Mouse (Mus musculus) midbrain, embryonic 15.5 days (tissue): ENCODE measurements around the gene Kbtbd4. TPM values are rescaled to one million over a fixed set of nuclear protein-coding genes. Genes with fewer than 3 reads are reported as not detected.

Experiments used
- ATAC-seq: fragments of 200-750 bp; cut with Nextera tagmentation; replicated peaks from 2 replicates; pipeline ENCODE4 v1.8.0; 2017; ENCODE audit warnings: moderate TSS enrichment
- H3K27ac ChIP-seq: fragments of 300-500 bp; sonication (generic); 2 replicates; pipeline ENCODE4 v1.5.1; 2015; ENCODE audit warnings: mild to moderate bottlenecking, inconsistent platforms
- H3K27me3 ChIP-seq: fragments of 300-500 bp; sonication (generic); replicated peaks from 2 replicates; pipeline ENCODE4 v1.6.1; 2015; ENCODE audit warnings: inconsistent platforms
- H3K36me3 ChIP-seq: fragments of 300-500 bp; sonication (generic); replicated peaks from 2 replicates; pipeline ENCODE4 v1.6.1; 2015; ENCODE audit warnings: inconsistent platforms
- H3K4me1 ChIP-seq: fragments of 300-500 bp; sonication (generic); 2 replicates; pipeline ENCODE4 v1.6.1; 2015; ENCODE audit warnings: inconsistent platforms
- H3K4me2 ChIP-seq: fragments of 300-500 bp; sonication (generic); 2 replicates; pipeline ENCODE4 v1.6.1; 2015; ENCODE audit warnings: inconsistent platforms, mild to moderate bottlenecking, moderate library complexity
- H3K4me3 ChIP-seq: fragments of 300-500 bp; sonication (generic); 2 replicates; pipeline ENCODE4 v1.5.1; 2015; ENCODE audit warnings: mild to moderate bottlenecking, inconsistent platforms
- H3K9ac ChIP-seq: fragments of 300-500 bp; sonication (generic); 2 replicates; pipeline ENCODE4 v1.6.1; 2015; ENCODE audit warnings: mild to moderate bottlenecking, inconsistent platforms
- H3K9me3 ChIP-seq: fragments of 300-500 bp; sonication (generic); 2 replicates; pipeline ENCODE4 v1.6.1; 2016; ENCODE audit warnings: inconsistent platforms
- WGBS: fragments of 180-500 bp; shearing (Covaris S2); methylation state at CpG from one replicate; pipeline ENCODE4 v1.1.7; 2015; ENCODE audit warnings: mixed read lengths; 5-methylcytosine and 5-hydroxymethylcytosine counted together
- polyA plus RNA-seq: library from polyadenylated mRNA; unstranded; fragments of >200 nt; fragmentation: Nextera tagmentation; extraction: Ambion mirVana; gene quantifications from 2 replicates; pipeline ENCODE4 v1.2.1, GENCODE M21; 2015

The Kbtbd4 gene
- polyA plus RNA-seq, 1 experiment from 2014 or later, result 71.1 TPM

- H3K4me1 ChIP-seq, result peaks cover 40% of the 10 kb centered on the region
- H3K27ac ChIP-seq, result peak within 1 kb of the TSS; percentile 96
- ATAC-seq, result peak; percentile 96
- WGBS, result under 1% methylated on average over 104 of the region's 113 CpGs
- H3K36me3 ChIP-seq, result no peaks in the 10 kb centered on the region
- peak within 1 kb of the TSS; percentile 94 for H3K9ac ChIP-seq
- H3K4me2 ChIP-seq, result peak within 1 kb of the TSS; percentile 76
- H3K9me3 ChIP-seq, result no peaks in the 10 kb centered on the region
- peak within 1 kb of the TSS; percentile 87 for H3K4me3 ChIP-seq
- H3K27me3 ChIP-seq, result no peaks in the 10 kb centered on the region
These were observed 36.0 kb downstream of the Kbtbd4 start, which contains the start of gene Celf1 for GRCm38 (mm10) chr2:90940233-90941229. Gene Celf1, plus strand, starts transcription at chr2:90940382.

GRCm38 (mm10) chr2:90941744-90942143 is 37.2 kb downstream of the Kbtbd4 start:
- peaks cover 41% of the 10 kb centered on the region for H3K4me1 ChIP-seq
- peak overlapping the region; percentile 76 for H3K4me2 ChIP-seq
- 36% methylated on average over 2 of the region's 2 CpGs for WGBS
- no peak for ATAC-seq
- no peak overlapping the region for H3K9ac ChIP-seq
- no peaks in the 10 kb centered on the region for H3K36me3 ChIP-seq
- no peaks in the 10 kb centered on the region for H3K27me3 ChIP-seq
- peak overlapping the region; percentile 87 for H3K4me3 ChIP-seq
- no peak overlapping the region for H3K27ac ChIP-seq
- no peaks in the 10 kb centered on the region for H3K9me3 ChIP-seq

DNA sequence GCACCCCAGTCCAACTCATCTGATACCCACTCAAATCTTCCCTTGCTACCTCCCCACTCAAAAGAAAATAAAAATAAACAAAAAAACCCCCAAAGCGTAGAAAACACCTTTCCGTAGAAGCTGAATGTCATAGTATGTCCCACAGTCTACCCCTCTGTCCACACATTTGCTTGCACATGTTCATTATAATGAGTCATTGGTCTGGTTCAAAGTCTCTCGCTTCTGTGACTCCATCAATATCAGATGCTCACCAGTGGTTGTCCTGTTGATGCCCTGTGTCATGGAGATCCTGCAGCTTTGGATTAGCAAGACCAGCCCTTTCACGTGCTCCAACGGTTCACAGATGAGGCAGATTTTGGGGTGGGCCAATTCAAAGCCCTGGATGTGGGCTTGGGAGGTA is 45.6 kb downstream of the Kbtbd4 start:
- no peaks in the 10 kb centered on the region for H3K27me3 ChIP-seq
- no peaks in the 10 kb centered on the region for H3K36me3 ChIP-seq
- no peak overlapping the region for H3K27ac ChIP-seq
- 78% methylated on average over 5 of the region's 5 CpGs for WGBS
- H3K4me2 ChIP-seq, result no peak overlapping the region
- no peak overlapping the region for H3K9ac ChIP-seq
- H3K4me1 ChIP-seq, result peaks cover 13% of the 10 kb centered on the region
- ATAC-seq, result no peak
- no peak overlapping the region for H3K4me3 ChIP-seq
- H3K9me3 ChIP-seq, result no peaks in the 10 kb centered on the region

- peak; percentile 58; the same call in 1 of the 2 replicates for ATAC-seq
- Histone ChIP-seq H3K27me3 (no peaks in the 10 kb centered on the region), H3K4me3 (no peak overlapping the region), H3K9me3 (no peaks in the 10 kb centered on the region), H3K27ac (no peak overlapping the region), H3K4me2 (no peak overlapping the region), H3K4me1 (peaks cover 18% of the 10 kb centered on the region), H3K9ac (no peak overlapping the region), H3K36me3 (no peaks in the 10 kb centered on the region)
These were observed 46.1 kb downstream of the Kbtbd4 start for GRCm38 (mm10) chr2:90950582-90951194.

GRCm38 (mm10) chr2:90953461-90953860 is 48.9 kb downstream of the Kbtbd4 start:
- H3K4me3 ChIP-seq, result no peak overlapping the region
- H3K4me2 ChIP-seq, result no peak overlapping the region
- no peak overlapping the region for H3K27ac ChIP-seq
- no peaks in the 10 kb centered on the region for H3K36me3 ChIP-seq
- no peaks in the 10 kb centered on the region for H3K27me3 ChIP-seq
- H3K9me3 ChIP-seq, result no peaks in the 10 kb centered on the region
- no peak for ATAC-seq
- peaks cover 28% of the 10 kb centered on the region for H3K4me1 ChIP-seq
- 65% methylated on average over 3 of the region's 3 CpGs for whole genome bisulfite sequencing
- H3K9ac ChIP-seq, result no peak overlapping the region

DNA sequence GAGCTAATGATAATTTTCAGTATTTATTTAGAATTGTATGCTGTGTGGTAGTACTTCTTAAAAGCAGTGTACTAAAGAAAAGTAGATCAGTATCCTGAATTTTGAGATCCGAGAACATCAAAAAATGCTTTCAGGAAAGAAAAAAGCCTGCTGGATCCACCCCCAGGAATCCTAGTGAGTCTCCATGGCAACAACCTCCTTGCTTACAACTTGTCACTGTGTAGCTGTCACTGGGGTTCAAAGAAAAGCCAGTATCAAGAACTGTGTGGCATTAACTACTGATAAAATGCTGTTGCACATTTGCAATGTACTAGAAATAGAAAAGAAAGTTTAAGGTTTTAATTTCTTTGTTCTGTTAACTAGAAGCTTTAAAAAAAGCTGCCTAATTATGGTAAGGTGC is 51.5 kb downstream of the Kbtbd4 start:
- Histone ChIP-seq H3K27me3 (no peaks in the 10 kb centered on the region), H3K36me3 (no peaks in the 10 kb centered on the region), H3K4me1 (peaks cover 21% of the 10 kb centered on the region), H3K4me3 (no peak overlapping the region), H3K9ac (no peak overlapping the region), H3K9me3 (no peaks in the 10 kb centered on the region), H3K27ac (peak overlapping the region; percentile 50), H3K4me2 (no peak overlapping the region; the same call in 1 of the 2 replicates)
- peak; percentile 81 for ATAC-seq
- 0% methylated on average over 1 of the region's 1 CpGs for WGBS

DNA sequence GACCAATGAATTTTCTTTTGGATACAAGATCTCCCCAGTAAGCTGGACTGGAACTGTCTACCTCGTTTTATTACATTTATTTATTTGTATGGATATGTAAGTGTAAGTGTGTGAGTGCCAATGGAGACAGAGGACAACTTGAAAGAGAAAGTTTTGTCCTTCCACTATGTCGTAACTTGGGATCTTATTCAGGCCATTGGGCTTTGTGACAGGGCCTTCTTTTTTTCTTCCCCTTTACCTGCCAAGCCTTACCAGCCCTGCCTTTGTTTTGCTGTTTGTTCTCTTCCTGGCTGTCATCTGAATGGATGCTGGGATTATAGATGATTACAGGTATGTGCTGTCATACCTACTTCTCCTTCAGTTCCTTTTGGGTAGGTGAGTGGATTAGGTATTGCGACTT is 54.3 kb downstream of the Kbtbd4 start:
- H3K36me3 ChIP-seq, result no peaks in the 10 kb centered on the region
- no peak overlapping the region for H3K4me3 ChIP-seq
- no peak overlapping the region for H3K4me2 ChIP-seq
- H3K4me1 ChIP-seq, result peaks cover 21% of the 10 kb centered on the region
- H3K27me3 ChIP-seq, result no peaks in the 10 kb centered on the region
- H3K9ac ChIP-seq, result no peak overlapping the region
- ATAC-seq, result no peak
- H3K27ac ChIP-seq, result no peak overlapping the region
- no peaks in the 10 kb centered on the region for H3K9me3 ChIP-seq
- 85% methylated on average over 3 of the region's 3 CpGs for WGBS

DNA sequence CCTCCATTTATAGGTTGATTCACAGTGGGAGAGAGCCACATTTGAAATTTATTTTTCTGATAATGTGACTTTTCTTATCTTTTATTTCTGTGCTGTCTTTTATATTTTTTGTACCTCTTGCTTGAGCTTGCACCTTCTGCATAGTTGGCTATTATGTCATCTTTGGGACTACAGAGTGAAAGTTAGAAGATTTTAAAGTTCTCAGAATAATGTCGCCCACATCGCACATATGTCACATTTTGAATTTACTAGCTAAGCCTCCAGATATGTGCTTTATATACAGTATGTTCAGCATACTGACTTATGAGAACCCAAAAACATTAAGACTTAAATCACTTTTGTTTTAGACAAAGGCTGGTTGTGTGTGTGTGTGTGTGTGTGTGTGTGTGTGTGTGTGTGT is 55.5 kb downstream of the Kbtbd4 start:
- H3K9ac ChIP-seq, result no peak overlapping the region
- H3K4me1 ChIP-seq, result peaks cover 23% of the 10 kb centered on the region
- H3K4me2 ChIP-seq, result no peak overlapping the region
- no peak for ATAC-seq
- H3K36me3 ChIP-seq, result no peaks in the 10 kb centered on the region
- H3K27ac ChIP-seq, result no peak overlapping the region
- no peaks in the 10 kb centered on the region for H3K27me3 ChIP-seq
- WGBS, result 98% methylated on average over 2 of the region's 2 CpGs
- no peak overlapping the region for H3K4me3 ChIP-seq
- H3K9me3 ChIP-seq, result no peaks in the 10 kb centered on the region

Other genes starting within 250 kb of the Kbtbd4 start
- gene Nup160, start 227.5 kb upstream of the Kbtbd4 start, polyA plus RNA-seq, result 25.1 and 28.9 TPM in 2 replicates
- 101 and 116 TPM in 2 replicates for gene Fnbp4, start 159.4 kb upstream of the Kbtbd4 start, polyA plus RNA-seq
- gene Agbl2, start 122.0 kb upstream of the Kbtbd4 start, polyA plus RNA-seq, result 0.49 and 0.62 TPM in 2 replicates
- gene Mtch2, start 57.6 kb upstream of the Kbtbd4 start, polyA plus RNA-seq, result 242 and 250 TPM in 2 replicates
- 137 and 138 TPM in 2 replicates for gene C1qtnf4, start 18.9 kb upstream of the Kbtbd4 start, polyA plus RNA-seq
- 202 and 212 TPM in 2 replicates for gene Ndufs3, start 87 bp downstream of the Kbtbd4 start, polyA plus RNA-seq
- gene Celf1, start 35.6 kb downstream of the Kbtbd4 start, polyA plus RNA-seq, result 123 and 129 TPM in 2 replicates
- 0.61 and 1.2 TPM in 2 replicates for gene Rapsn, start 130.9 kb downstream of the Kbtbd4 start, polyA plus RNA-seq
- gene Psmc3, start 149.3 kb downstream of the Kbtbd4 start, polyA plus RNA-seq, result 226 and 233 TPM in 2 replicates
- 35.7 and 36.8 TPM in 2 replicates for gene Slc39a13, start 165.7 kb downstream of the Kbtbd4 start, polyA plus RNA-seq
- gene Spi1, start 177.7 kb downstream of the Kbtbd4 start, polyA plus RNA-seq, result 3.3 and 4.2 TPM in 2 replicates
- 0.05 and 0.41 TPM in 2 replicates for gene Mybpc3, start 213.4 kb downstream of the Kbtbd4 start, polyA plus RNA-seq